Mouse (Mus musculus) stomach, postnatal 0 days (tissue): ENCODE measurements at regions not wholly inside any gene's neighbourhood (a gene's known extent, or its start where the extent isn't known, plus 50 kb on each side); places are given as distances from the start of the nearest gene placed in this dataset.

ENCODE experiments used
- CTCF ChIP-seq: IDR thresholded peaks from 2 replicates; pipeline ENCODE4 v1.5.1; 2016; ENCODE audit warnings: antibody characterized with exemption, low read depth, mild to moderate bottlenecking, moderate library complexity
- EP300 ChIP-seq: optimal IDR thresholded peaks from 2 replicates; pipeline ENCODE3; 2016; ENCODE audit warnings: antibody characterized with exemption

- TF ChIP-seq CTCF (no peak), EP300 (no peak)
Observed at GRCm38 (mm10) chr8:10708509-10708908, 299.7 kb downstream of the Irs2 start.
